Mouse (Mus musculus): Measurements from ENCODE around the gene Tex33.

Gene Tex33

DNA sequence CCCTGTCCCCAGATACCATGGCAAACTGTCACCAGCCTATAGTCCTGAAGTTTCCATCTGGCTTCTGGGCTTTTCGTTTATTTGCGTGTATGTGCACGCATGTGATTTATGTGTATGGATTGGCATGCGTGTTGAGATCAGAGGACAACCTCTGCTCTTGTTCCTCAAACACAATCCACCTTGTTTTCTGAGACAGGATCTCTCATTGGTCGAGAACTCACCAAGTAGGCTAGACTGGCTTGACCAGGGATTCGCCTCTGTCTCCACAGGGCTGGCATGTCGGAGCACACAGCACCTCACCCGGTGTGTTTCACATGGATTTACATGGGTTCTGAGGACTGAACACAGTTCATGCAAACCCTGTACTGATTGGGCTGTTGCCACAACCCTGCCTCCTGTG is 18.4 kb upstream of the Tex33 start:
- no peak for DNase-seq (ENCODE audit: low read depth, low spot score)

DNA sequence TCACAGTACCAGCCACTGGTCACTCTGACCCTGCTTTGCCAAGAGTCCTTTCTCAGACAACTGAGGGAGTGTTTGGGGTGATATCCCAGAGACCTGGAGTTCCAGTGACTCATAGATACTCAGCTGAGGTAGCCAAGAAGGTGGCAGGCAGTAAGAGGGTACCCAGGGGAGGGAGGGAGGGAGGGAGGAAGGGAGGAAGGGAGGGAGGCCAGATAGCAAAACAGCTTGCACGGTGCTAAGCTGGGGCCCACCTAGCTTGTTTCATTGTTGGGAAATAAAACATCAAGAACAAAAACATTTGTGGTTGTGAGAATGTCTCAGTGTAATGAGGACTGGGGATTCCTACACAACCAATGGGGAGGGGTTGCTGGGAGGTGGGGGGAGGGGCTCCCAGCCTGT is 18.0 kb upstream of the Tex33 start:
- no peak for DNase-seq (ENCODE audit: low read depth, low spot score)

DNA sequence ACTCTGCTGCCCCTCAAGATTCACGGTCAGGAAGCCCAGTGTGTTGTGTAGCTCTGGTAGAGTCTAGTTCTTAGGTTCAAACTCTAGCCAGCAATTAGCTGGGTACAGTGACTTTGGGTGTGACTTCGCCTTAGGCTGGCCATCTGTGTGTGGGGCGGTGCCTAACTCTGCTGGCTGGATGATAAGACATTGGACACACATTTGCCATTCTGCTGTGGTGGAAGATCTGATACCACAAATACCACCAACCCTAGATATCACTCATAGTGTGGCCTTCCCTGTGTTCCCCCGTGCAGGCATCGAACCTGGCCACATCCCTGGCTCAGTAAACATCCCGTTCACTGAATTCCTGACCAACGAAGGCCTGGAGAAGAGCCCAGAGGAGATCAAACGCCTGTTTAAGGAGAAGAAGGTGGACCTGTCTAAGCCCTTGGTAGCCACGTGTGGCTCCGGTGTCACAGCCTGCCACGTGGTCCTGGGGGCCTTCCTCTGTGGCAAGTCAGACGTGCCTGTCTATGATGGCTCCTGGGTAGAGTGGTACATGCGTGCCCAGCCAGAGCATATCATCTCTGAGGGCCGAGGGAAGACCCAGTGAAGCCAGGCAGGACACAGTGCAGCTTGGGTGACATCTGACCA is 17.5 kb upstream of the Tex33 start:
- DNase-seq (ENCODE audit: low read depth, low spot score) = no peak

DNA sequence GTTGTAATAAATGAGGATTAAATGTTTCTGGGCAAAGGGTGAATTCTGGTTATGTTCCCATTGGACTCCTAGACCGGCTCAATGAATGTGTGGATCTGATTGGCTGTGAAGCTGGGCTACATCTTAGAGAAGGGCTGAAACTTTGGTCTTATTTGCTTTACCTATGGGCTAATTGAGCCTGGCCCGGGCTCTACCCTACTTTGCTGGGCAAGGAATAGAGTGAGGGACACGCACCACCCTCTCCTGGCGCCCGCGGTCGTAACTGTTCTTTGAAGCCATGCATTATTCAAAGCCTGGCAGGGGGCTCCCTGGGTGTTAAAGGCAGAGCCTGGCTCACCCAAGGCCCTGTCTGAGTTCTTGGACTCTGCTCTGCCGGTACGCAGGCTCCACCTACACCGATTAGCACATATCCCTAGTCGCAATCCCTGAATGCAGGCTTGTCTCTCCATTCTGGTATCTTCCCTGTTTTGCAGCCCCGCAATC is 13.9 kb upstream of the Tex33 start:
- no peak for DNase-seq (ENCODE audit: low read depth, low spot score)

DNA sequence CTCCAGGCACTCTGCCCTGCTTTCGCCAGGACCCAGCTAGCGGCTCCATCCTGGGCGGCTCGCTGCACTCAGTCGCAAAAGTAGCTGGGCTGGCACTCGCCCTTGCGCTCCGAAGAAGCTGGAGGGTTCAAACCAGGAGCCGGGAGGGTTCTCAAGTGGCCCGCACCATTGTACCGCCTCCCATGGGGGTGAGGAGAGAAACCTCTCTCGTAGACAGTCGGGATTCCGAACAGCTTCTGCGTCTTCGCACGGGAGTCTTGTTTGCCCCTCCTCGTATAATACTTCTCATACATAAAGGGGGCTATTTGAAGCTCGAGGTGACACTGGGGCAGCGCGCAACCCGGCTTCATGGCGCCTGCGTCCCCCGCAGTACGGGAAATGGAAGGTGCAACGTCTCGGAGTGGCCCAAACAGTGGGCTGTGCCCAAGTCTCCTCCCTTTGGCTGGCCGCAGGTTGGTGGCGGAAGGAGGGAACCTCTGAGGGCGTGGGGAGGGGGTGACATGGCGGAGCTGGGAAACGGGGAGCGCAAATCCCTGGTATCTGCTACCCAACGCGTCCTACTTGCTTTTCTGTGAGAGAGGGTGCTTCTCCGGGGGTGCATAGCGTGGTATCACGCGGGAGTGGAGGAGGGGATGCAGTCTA is 10.7 kb upstream of the Tex33 start, which contains the start of gene Mpst:
TSS of gene Mpst (plus strand) at position 124 of the 642 bp plus-strand sequence.
- peak; percentile 90 for DNase-seq (ENCODE audit: low read depth, low spot score)

DNA sequence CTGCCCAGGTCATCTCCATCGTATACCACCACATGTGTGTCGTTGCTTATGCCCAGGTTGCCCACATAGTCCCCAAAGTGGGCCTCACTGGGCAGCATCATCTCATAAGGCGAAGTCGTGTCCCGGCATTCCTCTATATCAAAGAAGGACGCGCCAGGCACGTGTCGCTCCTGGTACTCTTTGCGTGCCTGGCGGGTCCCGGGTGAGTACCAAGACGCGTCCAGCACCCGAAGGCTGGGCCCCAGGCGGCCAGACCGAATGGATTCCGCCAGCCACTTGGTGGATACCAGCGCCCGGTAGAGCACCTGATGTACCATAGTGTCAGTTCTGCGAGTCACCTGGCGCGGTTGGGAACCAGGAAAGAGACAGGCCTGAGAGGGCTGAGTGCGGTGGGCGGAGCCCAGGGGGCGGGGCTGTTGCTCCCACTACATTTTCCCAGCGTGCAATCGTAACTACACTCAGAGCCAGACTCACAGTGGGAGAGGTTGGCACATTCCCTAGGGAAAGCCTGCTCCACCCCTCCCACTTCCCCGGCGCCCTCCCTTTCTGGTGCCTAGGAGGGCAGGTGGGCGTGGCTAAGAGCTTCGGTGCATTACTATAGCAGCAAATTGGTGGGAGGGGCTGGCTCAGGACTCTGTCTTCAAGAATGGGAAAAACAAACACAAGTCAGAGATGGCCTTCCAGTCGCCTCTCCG is 10.0 kb upstream of the Tex33 start, which contains the start of gene Tst:
TSS of gene Tst (minus strand) at position 391 of the 695 bp plus-strand sequence.
- peak; percentile 88 for DNase-seq (ENCODE audit: low read depth, low spot score)

DNA sequence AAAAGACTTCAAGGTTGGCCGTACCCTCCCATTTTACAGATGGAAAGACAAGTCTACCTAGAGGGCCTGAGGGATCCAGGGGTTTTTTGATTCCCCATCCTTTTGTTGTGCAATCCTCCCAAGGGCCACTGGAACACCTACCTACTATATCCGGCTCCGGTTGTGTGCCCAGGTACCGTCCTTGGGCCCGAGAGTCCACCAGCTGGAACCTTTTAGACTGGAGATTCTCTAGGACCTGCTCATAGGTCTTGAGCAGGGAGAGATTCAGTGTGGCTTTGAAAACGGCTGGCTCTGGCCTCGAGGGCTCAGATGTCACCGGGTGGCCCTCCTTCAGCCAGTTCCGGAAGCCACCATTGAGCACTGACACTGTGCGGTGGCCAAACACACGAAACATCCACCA is 9.4 kb upstream of the Tex33 start:
- no peak for DNase-seq (ENCODE audit: low read depth, low spot score)

DNA sequence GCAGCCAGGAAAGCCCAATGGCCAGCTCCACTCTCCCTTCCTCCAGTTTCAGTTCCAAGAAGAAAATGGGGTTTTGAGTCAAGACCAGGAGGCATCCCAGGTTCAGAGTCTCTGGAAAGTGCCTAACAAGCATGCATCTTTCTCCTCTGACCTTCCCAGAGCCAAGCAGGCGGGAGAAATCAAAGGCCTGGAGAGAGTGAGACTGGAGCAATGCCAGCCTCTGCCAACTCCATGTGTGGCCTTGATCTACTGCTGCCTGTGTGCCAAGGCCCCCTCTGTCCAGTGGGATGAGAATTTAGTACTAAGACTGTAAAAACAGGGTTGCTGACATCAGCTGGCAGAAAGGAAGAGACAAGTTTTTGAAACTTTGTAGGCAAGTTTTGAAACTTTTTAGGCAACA is 8.2 kb upstream of the Tex33 start:
- no peak for DNase-seq (ENCODE audit: low read depth, low spot score)

DNA sequence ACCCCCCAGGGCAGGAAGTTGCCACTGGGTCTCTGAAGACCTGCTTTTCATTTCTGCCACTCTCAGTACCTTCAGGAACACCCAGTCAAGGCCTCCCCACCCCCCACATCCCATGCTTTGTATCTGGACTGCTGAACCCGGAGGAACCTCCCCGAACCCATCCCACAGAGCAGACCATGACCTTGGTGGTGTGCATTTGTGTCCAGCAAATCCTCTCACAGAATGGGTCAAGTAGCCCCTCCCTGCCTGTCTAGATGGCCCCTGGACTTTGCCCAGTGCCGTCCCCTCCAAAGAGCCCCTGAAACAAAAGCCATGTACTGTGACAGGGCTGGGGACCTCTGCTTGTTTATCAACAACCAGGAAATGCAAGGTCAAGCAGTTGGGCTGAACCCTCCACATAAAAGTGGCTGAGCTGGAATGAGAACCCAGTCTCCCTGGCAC is 7.6 kb upstream of the Tex33 start:
- no peak for DNase-seq (ENCODE audit: low read depth, low spot score)

DNA sequence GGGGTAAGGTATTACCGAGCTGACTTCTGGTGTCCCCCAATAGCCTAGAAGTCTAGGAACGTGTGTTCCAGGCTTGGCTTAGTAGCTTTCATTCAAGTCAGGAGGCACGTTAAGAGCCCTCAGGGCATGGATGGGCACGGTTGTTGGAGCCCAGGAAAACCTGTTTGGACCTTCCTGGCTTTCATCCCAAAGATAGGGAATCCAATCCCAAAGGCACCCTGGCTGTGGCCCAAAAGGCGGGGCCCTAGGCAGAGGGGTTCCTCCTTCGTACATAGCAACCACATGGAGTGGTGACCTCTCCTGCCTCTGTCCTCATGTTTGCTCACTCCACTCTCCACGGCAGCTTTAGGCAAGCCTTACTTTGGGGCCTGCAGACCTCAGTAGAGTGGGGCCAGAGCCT is 6.7 kb upstream of the Tex33 start:
- DNase-seq (ENCODE audit: low read depth, low spot score) = no peak

DNA sequence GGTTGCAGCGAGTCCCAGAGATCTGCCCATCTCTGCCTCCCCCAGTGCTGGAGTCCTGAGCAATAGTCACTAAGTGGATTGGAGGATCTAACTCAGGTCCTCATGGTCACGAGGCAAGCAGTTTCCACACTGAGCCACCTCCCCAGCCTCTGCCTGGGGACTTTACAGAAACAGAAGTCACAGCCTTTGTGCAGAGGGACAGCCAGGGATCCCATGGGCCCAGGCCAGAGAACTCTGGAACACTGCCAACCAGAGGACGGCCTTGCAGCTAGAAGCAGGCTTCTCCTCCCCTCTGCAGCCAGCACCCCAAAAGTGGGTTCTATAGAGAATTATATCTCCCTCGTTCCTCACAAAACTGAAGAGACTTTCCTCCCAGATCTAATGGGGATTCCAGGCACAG is 6.2 kb upstream of the Tex33 start:
- no peak for DNase-seq (ENCODE audit: low read depth, low spot score)

DNA sequence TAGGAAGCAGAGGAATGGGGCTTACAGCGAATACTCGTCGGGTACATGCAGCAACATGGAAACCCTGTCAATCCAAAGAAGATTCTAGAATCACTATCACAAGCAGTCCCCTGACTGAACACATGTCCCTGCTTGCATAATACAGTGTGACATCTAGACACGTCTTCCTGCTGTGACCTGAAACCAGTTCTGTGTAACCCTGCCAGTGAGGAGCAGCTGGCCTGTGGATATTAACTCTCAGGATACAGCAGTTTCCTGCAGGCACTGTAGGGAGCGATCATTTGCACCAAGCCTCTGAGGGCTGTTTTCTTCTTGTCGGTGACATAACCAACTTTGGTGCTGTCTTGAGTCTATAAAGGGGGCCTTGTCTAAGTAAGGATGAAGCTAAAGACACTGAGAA is 5.6 kb upstream of the Tex33 start:
- DNase-seq (ENCODE audit: low read depth, low spot score) = no peak

DNA sequence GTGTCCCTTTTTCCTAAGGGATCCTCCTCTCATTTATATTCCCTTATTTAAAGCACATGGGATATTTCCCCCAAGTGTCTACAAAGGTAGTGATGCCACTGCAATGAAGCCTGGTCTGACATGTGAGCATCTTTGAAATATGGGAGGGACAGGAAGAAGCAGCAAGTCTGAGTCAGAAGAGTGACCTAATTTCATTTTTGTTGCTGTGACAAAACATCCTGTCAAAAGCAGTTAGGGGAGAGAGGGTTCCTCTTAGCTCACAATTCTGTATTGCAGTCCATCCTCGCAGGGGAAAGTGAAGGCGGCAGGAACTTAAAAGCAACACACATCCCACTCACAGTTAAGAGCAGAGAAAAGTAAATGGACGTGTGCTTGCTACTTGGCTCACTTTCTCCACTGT is 4.9 kb downstream of the Tex33 start:
- no peak for DNase-seq (ENCODE audit: low read depth, low spot score)

DNA sequence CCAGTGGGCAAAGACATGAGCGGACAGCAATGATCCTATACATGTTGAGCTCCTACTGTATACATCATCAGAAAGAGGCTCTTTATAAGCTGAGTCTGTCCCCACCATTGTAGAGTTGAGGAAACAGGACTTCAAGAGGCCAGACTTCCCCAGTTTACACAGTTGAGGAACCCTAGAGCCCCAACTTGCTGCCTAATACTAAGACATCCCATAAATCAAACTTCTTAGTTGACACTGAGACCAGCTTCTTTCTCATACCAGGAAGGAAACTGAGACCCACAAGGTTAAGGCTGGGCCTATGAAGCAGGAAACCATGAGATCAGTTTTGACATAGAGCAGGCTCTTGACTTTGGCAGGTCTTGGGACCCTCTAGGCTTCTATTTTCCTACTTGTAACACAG is 10.1 kb downstream of the Tex33 start:
- no peak for DNase-seq (ENCODE audit: low read depth, low spot score)

DNA sequence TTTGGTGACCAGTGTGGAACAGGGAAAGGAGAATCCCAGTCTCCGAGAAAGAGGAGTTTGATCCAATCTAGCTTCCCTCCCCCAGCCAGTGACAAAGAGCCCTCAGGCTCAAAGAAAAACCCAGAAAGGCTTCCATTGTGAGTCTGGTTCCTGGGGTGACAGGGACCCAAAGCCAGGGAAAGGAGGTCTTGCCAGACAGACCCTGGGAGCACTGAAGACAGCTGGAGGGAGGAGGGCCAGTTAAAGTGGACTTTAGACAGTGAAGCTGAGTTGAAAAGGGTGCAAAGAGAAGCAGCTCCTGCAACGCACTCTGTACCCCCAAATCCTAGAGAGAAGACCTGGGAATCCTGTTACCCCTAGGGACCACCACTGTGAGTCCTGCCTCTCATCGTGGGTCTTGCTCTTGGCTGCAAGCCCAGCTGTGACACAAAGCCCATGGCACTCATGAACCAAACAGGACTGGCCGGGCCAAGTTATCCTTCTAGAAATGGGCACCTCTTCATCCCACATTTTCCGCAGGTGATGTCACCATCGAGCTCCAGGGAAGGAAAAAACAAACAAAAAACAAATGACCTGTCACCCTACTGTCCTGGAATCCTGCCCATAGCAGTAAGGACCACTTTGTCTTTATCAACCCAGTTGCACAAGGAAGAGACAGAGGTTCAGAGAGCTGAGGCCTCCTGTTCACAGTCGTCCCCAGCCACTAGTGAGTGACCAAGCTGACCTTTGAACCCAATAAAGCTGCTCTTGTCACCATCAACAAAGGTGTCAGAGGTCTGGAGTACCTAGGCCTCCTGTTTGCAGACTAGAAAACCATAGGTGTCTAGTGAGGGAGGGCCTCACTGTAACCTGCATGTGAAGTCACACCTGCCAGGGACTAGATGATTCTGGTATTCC is 11.2 kb downstream of the Tex33 start:
- DNase-seq (ENCODE audit: low read depth, low spot score) = no peak

DNA sequence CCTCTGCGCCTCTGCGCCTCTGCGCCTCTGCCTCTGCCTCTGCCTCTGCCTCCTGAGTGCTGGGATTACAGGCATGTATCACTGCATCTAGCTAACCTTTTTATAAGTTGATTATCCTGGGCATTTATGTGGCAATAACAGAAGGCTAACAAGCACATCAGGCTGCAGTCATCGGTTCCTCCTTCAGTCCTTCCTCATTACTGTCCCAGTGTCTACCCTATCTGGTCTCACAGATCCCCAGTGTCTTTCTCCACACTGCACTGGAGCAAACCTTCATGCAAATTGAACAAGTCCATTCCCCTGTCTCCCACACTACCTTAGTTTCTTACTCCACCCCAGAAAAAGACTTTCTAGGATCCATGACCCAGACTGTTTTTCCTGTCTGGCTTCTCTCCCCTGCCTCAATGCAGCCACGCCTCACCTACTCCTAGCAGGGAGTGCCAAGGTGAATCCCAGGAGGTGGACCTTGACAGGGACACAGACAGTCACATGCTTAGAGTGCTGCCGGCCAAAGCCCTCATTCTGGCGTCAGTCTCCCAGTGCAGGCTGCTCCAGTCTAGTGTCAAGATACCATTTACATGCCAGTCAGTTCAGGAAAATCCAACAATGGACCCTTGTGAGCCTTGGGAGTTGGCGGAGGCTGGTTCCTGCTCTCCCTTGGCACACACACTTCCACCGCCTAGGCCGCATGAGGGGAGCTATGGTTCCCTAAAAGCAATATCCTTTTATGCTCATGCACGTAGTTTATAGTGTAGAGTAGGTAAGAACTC is 12.1 kb downstream of the Tex33 start:
- no peak for DNase-seq (ENCODE audit: low read depth, low spot score)

DNA sequence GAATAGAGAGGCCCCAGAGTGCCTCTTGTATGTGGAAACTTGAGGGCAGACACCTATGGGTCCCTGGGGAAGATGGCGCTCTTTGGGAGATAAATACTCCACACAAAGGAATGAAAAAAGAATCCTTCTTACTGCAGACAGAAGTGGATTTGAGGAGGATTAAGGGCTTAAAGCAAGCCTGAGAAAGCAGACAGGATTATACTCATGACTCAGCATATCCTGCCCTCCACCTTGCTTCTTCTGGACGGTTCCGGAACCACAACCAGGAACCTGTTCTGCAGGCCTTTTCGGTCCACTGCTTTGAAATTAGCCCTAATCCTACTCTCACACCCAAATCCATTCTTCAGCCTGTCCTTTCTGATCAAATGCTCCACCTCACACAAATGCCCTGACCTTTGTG is 13.6 kb downstream of the Tex33 start:
- no peak for DNase-seq (ENCODE audit: low read depth, low spot score)

DNA sequence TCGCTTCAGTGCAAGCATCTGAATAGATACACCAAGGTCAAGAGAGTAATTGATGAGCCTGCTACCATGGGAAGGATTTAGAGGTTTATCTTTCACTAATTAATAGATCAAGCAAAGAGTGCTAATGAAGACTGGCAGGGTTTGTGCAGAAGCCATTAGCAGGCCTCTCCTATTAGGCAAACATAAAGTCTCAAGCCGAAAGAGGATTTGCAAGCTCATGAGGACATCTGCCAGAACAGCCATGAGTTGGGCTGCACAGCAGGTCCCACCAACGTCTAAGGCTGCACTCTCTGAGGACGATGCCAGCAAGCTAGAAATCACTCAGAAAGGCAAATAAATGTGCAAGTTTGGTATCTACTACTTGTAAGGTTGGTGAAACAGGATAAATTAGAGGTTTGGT is 15.0 kb downstream of the Tex33 start:
- DNase-seq (ENCODE audit: low read depth, low spot score) = no peak

DNA sequence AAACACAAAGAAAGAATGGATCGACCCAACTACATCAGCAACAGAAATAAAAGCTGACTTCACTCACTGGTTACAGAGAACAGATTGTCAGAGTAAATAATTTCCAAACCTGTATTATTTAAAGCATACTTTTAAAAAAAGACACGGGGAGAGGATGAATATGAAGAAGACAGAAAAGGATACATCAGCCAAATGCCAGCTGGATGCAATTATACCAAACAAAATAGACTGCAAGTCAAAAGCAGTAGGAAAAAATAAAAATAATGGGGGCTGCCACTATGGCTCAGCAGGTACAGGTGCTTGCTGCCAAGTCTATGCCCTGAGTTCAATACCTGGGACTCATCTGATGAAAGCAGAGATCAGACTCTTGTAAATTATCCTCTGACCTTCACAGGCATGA is 15.5 kb downstream of the Tex33 start:
- no peak for DNase-seq (ENCODE audit: low read depth, low spot score)

DNA sequence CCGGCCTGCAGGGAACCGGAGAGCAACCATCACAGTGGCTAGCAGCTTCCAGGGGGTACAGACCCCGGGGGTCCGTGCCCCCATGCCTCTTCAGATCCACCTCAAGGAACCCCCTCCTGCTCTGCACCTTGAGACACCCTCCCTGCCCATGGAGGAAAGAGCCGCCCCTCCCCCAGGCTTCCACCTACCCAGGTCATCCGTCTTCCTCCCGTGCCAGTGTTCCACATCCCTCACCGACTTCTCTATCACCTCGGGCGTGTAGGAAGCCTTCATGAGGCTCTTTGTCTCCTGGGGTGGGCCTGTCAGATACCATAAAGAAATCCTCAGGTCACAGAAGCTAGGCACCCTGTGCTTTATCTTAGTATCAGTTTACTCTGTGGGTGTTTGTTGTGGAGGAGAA is 17.2 kb downstream of the Tex33 start:
- no peak for DNase-seq (ENCODE audit: low read depth, low spot score)

DNA sequence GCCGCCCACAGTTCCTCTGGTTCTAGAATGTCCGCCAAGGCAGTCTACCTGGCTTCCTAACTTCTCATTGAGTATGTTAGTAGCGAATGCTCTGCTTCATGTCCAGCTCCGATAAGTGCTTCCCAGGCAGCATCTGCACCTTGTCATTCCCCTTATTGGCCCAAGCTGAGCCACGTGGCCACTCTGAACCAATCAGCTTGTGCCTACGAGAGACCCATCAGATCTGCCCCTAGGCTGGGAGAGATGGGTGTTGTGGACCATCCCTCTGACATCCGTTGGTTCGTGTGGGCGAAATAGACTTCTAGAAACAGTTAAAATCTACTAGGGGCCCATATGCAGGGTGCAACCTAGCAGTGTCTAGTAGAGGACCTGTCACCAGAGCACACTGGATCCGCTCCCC is 17.9 kb downstream of the Tex33 start:
- no peak for DNase-seq (ENCODE audit: low read depth, low spot score)
